Mouse (Mus musculus) WW6 (cell line): ENCODE measurements around the gene Lrp1.

Source experiments
- DNase-seq: peaks from one replicate; pipeline ENCODE4 v3.0.0-alpha.2; 2013; ENCODE audit warnings: low read depth, low spot score

Gene Lrp1

GRCm38 (mm10) chr10:127592850-127593249 is 28.1 kb downstream of the Lrp1 start:
- DNase-seq, result no peak

GRCm38 (mm10) chr10:127592423-127592822 is 28.5 kb downstream of the Lrp1 start:
- DNase-seq, result no peak

DNA sequence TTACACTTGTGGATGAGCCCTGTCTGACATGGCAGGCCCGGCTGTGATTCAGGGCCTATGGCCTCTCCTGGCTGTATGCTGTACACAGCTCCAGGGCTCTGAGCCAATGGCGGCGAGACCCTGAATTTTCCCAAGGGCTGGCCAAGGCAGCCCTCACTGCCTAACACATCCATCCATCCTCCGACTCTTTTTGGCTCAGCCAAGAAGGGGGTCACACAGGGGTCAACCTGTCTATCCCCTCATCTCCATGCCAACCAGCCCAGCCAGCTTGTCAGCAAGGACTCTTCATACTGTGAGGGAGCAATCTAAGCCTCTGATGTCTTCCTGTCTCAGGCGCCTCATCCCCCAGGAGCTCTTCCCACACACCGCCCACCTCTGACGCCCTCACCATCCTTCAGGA is 29.4 kb downstream of the Lrp1 start:
- DNase-seq, result peak; percentile 34

- DNase-seq, result no peak
Observed at GRCm38 (mm10) chr10:127590831-127591451, 30.0 kb downstream of the Lrp1 start.

DNA sequence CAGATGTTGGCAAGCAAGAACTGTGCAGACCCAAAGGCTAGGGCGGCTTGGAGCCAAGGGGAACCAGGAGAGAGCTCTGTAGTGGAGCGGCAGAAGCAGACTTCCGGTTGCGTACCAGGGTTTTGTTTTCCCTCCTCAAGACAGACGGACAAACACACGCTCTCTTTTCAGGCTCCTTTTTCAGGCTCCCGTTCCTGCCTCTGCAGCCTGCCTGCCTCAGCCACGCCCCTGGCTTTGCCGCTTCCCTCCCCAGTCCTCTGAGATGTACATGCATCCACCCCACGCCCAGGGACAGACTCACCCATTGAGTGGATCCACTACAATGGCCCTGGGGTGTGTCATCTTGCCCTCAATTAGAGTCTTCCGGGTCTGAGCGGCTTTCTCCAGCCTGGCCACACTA is 30.7 kb downstream of the Lrp1 start:
- DNase-seq, result peak; percentile 46

GRCm38 (mm10) chr10:127587776-127588175 is 33.2 kb downstream of the Lrp1 start:
- DNase-seq, result no peak

DNA sequence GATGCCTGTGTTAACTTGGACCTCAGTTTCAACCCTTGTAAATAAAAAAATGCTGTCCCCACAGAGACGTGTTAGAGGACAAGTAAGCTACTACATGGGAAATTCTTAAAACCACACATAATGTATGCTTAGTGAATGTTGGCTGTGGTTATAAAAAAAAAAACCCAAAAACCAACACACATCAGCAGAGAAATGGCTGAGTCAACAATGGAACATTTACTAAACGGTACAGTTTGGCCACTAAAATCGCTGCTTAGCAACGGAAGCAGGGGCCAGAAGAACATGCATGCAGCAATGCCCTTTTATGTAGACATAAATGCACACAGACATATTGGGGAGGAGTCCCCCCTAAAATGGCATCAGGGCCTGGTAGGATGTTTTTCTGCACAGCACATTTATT is 34.7 kb downstream of the Lrp1 start:
- DNase-seq, result no peak

GRCm38 (mm10) chr10:127585598-127585997 is 35.4 kb downstream of the Lrp1 start:
- no peak for DNase-seq

- no peak for DNase-seq
Observed at GRCm38 (mm10) chr10:127583649-127584048, 37.3 kb downstream of the Lrp1 start.

DNA sequence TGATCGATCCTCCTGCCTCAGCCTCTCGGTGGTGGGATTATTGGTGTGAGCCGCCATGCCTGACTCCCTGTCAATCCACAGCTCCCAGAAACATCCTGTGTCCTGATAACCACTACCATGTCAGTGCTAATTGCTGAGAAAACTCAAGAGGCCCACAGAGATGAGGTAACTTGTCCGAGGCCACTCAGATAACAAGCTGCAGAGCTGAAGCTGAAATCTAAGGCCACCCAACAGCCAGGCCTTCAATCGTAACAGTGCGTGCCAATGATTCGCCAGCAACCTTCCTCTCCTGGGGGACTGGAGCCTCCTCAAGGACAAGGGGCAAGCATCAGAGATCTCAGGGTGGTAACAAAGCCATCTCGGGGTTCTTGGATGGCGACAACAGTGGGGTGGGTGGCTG is 39.7 kb downstream of the Lrp1 start:
- DNase-seq, result no peak

DNA sequence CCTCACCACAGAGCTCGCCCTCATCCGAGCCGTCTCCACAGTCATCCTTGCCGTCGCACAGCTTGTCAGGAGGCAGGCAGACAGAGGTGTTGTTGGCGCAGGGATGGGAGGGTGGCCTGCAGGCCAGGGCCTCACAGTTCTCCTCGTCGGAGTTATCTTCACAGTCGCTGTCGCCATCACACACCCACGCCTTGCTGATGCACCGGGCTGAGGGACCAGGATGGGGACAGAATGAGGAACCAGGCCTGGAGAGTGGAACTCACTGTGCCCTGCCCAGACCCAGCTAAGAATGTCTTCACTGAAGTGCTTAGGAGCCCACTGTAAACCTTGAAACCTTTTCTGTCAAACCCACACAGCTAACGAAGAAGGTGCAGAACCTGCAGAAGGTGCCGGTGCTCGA is 43.0 kb downstream of the Lrp1 start:
- no peak for DNase-seq

DNA sequence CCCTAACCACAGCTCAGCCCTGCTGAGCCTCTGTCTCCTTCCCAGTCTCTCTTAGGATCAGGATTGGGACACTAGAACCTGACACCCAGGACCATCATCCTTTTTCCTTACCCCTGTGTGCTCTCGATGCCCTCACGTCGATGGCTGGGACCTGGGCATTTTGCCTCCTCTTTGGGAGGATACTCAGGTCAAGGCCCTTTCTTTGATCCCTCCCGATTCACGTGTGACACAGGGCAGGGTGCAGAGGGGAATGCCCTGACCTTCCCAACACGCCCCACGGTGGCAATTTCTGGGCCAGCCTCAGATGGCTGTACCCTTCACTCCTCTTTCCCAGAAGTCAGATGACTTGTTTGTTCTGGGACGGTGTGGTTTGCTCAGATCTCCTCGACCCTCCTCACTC is 43.8 kb downstream of the Lrp1 start:
- no peak for DNase-seq

DNA sequence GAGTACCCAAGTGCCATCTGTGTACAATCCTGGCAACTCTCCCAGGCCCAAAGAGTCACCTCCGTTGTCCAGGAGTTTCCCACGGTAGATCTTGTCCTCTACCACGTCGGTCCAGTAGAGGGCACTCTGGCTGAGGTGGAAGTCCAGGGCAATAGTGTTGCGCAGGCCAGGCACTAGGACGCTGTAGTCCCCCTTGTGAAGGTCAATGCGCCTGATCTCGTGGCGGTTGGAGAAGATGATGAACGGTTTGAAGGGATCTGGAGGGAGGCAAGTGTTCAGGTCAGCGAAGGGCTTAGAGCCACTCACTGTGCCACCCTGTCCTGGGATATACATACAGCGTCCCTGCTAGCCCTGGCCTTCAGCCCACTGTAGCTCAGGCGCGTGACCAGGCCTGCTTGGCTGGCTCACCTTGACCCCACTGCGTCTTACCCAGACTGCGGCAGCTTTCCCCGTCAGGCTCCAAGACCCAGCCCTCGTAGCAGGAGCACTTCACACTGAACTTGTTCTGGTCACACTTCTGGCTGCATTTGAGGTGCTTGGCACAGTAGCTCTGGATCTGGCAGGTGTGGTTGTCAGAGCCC is 44.5 kb downstream of the Lrp1 start:
- no peak for DNase-seq

DNA sequence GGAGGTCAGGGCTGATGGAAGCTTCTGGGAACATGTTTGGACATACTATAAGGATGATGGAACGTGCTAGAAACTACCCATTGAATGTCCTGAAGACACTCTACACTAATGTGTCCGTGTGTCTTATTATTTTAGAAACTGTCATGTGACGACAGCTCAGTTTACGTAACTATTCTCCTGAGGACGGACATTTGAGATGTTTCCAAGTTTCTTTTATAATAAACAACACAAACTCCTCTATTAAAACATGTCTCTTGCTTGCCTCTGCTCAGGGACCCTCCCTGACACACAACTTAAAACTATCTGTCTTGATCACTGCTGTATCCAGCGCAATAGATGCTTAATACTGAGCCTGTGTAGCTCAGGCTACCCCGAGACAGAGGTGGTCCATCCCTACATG is 45.2 kb downstream of the Lrp1 start:
- no peak for DNase-seq

DNA sequence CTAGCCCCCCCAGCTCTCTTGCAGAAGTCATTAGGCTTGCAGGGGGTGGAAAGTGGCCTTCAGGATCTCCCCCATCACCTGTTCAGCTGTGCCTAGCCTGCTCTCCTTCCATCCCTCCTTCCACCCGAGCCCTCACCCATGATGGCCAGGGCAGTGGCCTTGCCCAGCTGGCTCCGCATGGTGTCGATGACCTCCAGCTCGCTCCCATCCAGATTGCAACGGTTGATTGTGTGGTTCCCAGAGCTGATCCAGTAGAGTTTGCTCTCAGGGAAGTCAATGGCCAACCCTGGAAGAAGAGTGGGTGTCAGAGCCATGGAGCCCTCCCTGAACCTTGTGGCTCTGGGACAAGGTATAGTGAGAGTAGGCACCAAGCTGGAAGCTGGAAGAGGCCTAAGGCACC is 48.7 kb downstream of the Lrp1 start:
- DNase-seq, result no peak

- no peak for DNase-seq
Observed at GRCm38 (mm10) chr10:127570937-127571641, 49.9 kb downstream of the Lrp1 start.

DNA sequence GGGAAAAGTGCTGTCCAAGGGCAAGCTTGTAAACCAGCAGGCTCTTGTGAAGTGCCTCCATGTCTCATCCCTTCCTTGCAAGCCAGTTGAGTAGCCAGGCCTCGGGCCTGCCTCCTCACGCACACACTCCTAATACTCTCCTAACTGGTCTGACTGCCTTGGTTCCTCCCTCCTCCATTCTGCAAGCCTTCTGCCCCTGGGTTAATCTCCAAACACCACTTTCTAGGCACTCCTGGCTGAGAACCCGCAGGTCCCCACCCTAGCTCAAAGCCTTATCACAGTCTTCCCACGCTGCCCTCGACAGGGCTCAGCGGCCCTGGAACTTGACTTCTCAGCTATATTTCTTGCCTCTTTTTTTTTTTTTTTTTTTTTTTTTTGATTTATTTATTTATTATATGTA is 50.6 kb downstream of the Lrp1 start:
- DNase-seq, result no peak

DNA sequence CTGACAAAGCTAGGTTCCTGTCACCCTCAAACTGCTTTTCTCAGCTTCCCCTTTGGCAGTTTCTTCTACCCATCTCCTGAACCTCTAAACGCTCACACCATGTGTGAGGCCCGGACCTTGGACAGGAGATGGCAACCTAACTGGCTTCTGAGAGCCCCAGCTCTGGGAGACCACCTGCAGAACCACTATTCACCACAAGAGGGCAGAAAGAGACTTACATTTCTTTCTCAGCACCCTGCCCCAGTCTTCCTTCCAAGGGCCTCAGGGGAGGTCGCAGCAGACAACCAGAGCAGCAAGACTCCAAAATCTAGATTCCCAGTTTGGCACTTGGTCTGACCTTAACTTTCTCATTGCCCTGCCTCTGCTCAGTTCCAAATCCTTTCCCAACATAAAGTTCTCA is 51.5 kb downstream of the Lrp1 start:
- peak; percentile 58 for DNase-seq

DNA sequence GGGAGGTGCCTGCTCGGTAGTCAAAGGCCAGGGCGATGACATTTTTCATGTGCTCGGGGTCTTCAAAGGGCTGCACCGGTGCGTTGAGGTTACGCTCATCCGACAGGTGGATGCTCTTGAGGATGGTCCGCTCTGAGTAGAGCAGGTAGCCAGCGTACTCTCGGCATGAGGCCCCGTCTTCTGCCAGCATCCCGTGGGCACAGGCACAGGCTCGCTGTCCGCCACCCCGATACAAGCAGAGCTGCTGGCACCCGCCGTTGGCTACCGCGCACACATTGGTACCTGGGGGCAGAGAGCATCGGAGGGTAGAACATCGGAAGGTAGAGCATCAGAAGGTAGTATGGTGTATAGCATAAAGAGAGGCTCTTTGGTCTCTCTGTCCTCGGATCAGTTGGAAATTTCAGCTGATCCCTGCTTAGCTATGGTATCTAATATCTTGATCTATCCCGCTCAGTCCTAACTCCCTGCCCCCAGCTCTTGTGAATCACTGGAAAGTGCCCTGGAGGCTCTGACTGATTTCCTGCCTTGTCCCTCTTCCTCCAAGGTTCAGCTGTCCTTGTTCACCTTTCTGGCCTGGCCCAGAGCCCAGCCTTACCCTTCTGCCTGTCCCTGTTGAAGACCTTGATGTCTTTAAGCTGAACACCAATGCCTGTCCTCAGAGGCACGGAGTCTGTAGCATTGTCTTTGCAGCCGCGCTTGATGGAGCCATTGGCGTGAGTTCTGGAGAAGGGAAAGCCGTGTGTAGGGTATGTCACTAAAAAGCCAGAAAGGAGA is 54.2 kb downstream of the Lrp1 start:
- DNase-seq, result no peak

- DNase-seq, result no peak
Observed at GRCm38 (mm10) chr10:127564301-127564700, 56.6 kb downstream of the Lrp1 start.

- no peak for DNase-seq
Observed at GRCm38 (mm10) chr10:127563840-127564239, 57.1 kb downstream of the Lrp1 start.

- DNase-seq, result no peak
Observed at GRCm38 (mm10) chr10:127561145-127561544, 59.8 kb downstream of the Lrp1 start.
